Mouse (Mus musculus) spleen, postnatal 36 days (tissue): ENCODE measurements around the gene Gm7029.
"Not testable (repeated sequence)": the region's sequence is repeated elsewhere in the genome, so short reads cannot be mapped to it uniquely, and the experiment has no call there.

Source experiments
- DNase-seq, 2 experiments: peaks; one replicate each; pipeline ENCODE4 v3.0.0; 2022; ENCODE audit warnings: low spot score in 2 of 2, mixed read lengths in 1 of 2

Gm7029 gene

GRCm38 (mm10) chr17:33891892-33892291 lies 18.3 kb downstream of the Gm7029 start:
- not testable (repeated sequence) for DNase-seq

DNA sequence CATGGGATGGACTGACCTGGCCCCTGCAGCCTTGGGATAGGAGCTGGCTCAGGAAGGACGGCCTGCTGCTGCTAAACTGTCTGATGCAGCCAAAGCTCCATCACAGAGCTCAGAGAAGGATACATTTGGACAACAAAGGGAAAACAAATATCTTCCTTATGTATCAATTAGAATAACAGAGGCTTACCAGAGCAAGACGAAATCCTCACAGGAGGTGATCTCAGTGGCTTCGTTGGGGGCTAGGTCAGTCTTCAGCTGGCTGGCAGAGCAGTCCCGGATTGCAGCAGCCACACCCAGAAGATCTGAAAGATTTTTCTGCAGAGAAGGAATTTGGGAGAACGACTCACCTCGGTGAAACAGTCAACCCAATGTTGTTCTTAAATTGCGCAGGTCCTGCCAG lies 18.8 kb downstream of the Gm7029 start:
- DNase-seq: no peak

DNA sequence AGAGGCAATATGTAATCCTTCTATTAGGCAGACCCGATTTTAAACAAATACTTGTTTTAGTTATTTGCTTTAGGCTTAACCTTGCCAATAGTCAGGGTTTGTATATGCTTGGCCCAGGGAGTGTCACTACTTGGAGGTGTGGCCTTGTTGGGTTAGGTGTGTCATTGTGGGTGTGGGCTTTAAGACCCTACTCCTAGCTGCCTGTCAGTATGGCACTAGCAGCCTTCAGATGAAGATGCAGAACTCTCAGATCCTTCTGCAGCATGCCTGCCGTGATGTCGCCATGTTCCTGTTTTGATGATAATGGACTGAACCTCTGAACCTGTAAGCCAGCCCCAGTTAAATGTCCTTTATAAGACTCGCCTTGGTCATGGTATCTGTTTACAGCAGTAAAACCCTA lies 19.4 kb downstream of the Gm7029 start:
- DNase-seq: not testable (repeated sequence)

DNA sequence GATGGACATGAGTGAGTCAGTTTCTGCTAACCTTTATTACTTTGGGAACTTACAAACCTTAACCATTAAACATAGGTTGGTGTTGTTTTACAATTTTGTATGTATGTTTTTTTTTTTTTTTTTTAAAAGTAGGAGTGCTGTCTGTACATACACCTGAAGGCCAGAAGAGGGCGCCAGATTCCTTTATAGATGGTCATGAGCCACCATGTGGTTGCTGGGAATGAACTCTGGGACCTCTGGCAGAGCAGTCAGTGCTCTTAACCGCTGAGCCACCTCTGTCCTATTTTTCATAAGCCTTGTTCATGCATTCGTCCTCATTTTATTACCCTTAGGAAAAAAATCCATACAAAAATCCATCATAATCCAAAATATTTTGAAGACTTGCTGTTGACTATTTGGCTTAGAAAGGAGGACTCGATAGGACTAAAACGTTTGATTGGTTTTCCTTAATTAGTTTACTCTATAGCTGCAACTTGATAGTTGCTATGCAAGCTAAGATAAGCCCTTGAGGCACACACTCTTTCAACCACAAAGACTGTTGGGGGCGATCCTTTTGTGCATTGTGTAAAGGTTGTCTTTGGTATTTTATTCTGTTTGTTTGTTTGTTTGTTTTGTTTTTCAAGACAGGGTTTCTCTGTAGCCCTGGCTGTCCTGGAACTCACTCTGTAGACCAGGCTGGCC lies 23.6 kb downstream of the Gm7029 start:
- peak in 1 of 2 experiments; percentile 59 for DNase-seq

- DNase-seq: not testable (repeated sequence)
These were observed 24.6 kb downstream of the Gm7029 start for GRCm38 (mm10) chr17:33898193-33898592.

- no peak for DNase-seq
These were observed 26.0 kb downstream of the Gm7029 start for GRCm38 (mm10) chr17:33899642-33900041.

DNA sequence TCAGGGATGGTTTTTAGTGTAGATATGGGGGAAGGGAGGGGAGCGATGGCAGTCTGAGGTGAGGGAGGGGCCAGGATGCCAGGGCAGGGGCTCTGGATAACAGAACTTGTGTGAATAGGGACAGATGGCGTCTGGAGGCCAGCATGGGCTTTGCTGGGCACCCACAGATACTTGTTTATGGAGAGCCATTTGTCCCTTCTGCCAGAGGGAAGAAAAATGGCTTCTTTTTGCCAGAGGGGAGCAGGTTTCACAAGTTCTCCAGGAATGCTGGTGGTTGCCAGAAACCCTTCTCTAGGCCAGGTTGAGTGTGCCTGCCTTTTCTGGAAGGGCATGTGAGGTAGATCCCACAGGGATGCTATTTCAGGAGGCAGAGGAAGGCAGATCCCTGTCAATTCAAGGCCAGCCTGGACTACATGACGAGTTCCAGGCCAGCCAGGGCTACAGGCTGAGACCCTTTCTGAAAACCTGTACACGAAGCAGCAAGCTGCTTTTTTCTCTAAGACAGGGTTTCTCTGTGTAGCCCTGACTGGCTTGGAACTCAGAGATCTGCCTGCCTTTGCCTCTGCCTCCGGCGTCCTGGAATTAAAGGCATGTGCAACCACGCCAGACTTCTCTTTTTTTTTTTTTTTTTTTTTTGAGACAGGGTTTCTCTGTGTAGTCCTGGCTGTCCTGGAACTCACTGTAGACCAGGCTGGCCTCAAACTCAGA lies 26.8 kb downstream of the Gm7029 start:
- no peak for DNase-seq

GRCm38 (mm10) chr17:33900989-33901314 lies 27.3 kb downstream of the Gm7029 start:
- no peak for DNase-seq

GRCm38 (mm10) chr17:33901653-33902052 lies 28.0 kb downstream of the Gm7029 start:
- no peak for DNase-seq

DNA sequence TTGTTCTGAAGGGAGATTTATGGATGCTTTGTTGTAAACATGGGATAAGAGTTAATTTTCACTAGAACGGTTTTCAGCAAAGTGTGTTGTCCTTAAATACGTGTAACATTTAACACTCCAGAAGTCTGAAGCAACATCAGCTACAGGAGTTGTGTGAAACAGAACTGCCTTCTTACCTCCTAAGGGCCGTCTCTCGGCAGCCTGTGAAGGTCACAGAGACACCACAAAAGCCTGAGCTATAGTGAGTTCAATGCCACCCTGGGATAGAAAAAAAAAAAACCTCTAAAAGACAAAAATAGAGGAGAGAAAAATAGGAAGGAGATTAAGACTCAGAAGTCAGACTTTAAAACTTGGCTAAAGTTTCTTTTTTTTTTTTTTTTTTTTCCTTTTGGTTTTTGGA lies 28.4 kb downstream of the Gm7029 start:
- no peak for DNase-seq

- no peak for DNase-seq
These were observed 28.9 kb downstream of the Gm7029 start for GRCm38 (mm10) chr17:33902491-33902890.

DNA sequence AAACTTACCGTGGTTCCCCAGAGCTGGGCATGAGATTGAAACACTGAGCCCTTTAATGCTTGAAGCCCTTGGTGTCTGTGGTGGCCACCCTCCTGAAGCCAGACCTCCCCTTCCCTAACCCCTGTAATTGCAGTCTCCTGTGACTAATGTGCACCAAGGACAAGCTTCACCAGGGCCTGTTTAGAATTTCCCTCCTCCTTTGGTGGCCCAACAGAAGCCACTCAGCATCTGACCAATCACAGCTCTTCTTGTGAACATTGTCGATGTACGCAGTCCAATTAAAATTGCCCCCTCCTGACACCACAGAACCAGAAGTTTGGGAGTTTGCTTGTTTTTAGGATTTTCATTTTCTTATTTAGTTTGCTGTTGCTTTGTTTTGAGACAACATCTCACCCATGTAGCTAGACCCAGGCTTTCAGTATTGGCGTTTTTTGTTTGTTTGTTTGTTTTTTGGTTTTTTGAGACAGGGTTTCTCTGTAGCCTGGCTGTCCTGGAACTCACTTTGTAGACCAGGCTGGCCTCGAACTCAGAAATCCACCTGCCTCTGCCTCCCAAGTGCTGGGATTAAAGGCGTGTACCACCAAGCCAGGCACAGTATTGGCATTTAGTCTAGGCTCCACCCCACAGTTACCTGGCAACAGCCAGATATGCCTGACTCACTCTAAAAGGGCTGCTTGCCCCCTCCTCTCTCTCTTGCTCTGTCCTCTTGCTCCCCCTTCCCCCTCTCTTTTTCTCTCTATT lies 30.4 kb downstream of the Gm7029 start:
- DNase-seq: not testable (repeated sequence)

GRCm38 (mm10) chr17:33904835-33905234 lies 31.2 kb downstream of the Gm7029 start, which contains the start of gene Platr17:
Platr17 (plus strand) TSS chr17:33905135.
- not testable (repeated sequence) for DNase-seq

GRCm38 (mm10) chr17:33908331-33909076 lies 34.9 kb downstream of the Gm7029 start:
- peak; percentile 60 to 65 for DNase-seq

GRCm38 (mm10) chr17:33909077-33909868 lies 35.6 kb downstream of the Gm7029 start, which contains the start of gene Daxx:
Daxx (plus strand) TSS chr17:33909414.
- DNase-seq: peak; percentile 99

- peak in 1 of 2 experiments; percentile 63 for DNase-seq
These were observed 36.2 kb downstream of the Gm7029 start for GRCm38 (mm10) chr17:33909869-33910250.

DNA sequence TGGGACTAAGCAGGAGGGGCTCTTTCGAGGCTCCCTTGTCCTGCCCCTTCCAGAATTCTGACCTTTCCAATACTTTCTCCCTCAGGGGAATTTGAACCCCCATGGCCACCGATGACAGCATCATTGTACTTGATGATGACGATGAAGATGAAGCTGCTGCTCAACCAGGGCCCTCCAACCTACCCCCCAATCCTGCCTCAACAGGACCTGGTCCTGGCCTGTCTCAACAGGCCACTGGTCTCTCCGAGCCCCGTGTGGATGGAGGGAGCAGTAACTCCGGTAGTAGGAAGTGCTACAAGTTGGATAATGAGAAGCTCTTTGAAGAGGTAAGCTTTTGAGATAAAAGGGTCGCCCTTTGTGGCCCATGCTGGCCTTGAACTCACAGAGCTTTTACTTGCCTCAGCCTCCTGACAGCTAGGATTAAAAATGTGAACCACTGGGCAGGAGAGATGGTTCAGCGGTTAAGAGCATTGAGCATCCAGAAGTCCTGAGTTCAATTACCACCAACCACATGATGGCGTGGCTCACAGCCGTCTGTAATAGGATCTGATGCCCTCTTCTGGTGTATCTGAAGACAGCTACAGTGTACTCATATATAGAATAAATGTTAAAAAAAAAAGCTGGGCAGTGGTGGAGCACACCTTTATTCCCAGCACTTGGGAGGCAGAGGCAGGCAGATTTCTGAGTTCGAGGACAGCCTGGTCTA lies 36.9 kb downstream of the Gm7029 start:
- no peak for DNase-seq

DNA sequence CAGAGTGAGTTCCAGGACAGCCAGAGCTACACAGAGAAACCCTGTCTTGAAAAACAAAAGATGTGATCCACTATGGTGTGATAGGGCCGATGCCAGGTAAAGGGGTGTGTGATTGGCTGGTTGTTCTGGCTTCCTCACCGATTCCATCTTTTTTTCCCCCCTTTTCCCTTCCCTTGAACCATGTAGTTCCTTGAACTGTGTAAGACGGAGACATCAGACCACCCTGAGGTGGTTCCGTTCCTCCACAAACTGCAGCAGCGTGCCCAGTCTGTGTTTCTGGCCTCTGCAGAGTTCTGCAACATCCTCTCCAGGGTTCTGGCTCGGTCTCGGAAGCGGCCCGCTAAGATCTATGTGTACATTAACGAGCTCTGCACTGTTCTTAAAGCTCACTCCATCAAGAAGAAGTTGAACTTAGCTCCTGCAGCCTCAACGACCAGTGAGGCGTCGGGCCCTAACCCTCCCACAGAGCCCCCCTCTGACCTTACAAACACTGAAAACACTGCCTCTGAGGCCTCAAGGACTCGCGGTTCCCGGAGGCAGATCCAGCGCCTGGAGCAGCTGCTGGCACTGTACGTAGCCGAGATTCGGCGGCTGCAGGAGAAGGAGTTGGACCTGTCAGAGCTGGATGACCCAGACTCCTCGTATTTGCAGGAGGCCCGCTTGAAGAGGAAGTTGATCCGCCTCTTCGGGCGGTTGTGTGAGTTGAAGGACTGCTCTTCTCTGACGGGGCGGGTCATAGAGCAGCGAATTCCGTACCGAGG lies 37.6 kb downstream of the Gm7029 start:
- DNase-seq: no peak

- no peak for DNase-seq
These were observed 38.3 kb downstream of the Gm7029 start for GRCm38 (mm10) chr17:33911813-33912414.
